Mouse (Mus musculus): Measurements from ENCODE around the gene Ntsr1.

- TF ChIP-seq GATA1 (IDR thresholded peaks at IDR 0.05; ENCODE audit: low read length) (no peak), TAL1 (IDR thresholded peaks at IDR 0.05; ENCODE audit: low read length) (no peak)
These were observed 89.0 kb downstream of the Ntsr1 start for GRCm38 (mm10) chr2:180588736-180589122.

Measured in erythroblast, embryonic 14.5 days (primary cell).